Mouse (Mus musculus): Measurements from ENCODE around the gene Gclc.

DNA sequence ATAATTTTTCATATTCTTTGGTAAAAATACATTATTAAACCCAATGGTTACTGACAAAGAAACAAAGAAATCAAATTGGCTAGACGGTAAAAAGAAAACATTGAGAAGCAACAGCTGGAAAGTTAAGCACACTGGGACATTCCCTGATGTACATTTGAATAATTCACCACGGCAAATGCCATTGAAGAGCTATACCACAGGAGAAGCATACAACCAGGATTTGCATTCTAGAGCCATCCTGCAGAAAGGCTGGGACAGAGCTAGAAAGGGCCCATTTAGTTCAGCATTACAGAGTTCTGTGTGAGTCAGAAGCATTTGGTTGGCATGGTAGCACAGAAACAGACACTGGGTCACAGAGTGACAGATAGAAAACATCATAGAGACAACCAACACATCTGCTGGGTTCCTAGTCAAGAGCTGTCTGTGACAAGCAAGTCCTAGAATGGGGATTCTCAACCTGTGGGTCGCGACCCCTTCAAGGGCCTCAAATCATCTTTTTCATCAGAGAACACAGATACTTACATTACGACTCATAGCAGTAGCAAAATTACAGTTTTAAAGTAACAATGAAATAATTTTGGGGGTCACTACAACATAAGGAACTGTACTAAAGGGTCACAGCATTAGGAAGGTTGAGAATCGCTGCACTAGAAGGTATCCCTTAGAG is 28.2 kb upstream of the Gclc start:
- TF ChIP-seq CTCF (IDR thresholded peaks at IDR 0.05; ENCODE audit: insufficient read depth, low read length), result no peak
- TF ChIP-seq POLR2A (IDR thresholded peaks at IDR 0.05; ENCODE audit: borderline replicate concordance, extremely low read depth, low read depth, low read length), result no peak
